Mouse (Mus musculus): ENCODE data around the gene Rad23b.
"Not testable (repeated sequence)": the region's sequence is repeated elsewhere in the genome, so short reads cannot be mapped to it uniquely, and the experiment has no call there.

Gene Rad23b

GRCm38 (mm10) chr4:55355845-55356244 lies 6.0 kb downstream of the Rad23b start:
- no peak for DNase-seq

DNA sequence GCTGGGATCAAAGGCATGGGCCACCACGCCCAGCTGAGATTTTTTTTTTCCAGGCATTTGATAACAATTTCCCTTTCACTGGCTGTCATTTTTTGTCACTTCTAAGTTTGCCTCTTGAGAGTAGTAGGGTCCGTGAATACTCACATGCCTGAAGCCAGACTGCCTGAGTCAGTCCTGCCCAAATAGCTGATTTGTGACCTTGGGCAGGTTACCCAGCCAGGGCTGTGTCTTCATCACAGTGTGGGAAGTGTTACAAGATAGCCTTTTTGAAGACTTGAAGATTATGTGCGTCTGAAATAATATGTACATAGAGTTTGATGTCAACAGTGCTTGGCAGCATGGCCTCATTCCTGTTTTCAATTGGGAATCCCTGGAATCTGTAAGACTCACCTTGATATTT lies 6.9 kb downstream of the Rad23b start:
- no peak for DNase-seq

DNA sequence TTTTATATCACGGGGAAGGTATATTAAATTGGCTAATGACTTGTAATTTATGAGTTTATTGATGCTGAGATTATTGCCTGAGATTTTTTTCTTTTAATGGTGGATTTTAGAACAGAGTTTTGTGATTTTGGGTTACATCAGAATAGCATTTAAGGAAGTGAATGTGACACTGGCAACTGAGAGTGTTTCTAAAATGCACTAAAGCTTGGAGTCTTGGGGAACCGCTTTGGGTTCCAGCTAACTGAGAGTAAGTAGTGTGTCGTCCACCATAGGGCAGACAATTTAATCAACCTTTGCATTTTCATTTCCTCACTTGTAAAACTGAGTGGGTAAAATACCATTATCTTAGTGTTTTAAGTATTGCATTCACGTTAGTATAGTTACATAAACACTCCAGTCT lies 14.0 kb downstream of the Rad23b start:
- no peak for DNase-seq

DNA sequence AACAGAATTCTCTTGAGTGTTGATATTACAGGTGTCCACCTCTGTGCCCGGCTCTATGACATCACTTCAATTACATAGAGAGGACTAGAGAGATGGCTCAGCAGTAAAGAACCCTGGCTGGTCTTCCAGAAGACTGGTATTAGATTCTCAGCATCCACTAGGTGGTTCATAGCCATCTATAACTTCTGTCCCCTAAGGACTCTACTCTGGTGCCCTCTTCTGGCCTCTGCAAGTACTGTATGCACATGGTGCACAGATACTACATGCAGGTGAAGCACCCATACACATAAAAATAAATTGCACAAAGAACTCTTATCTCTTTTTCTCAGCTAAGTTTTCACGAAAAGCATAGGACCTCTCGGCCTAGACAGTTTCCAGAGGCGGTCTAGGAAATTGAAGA lies 14.5 kb downstream of the Rad23b start:
- DNase-seq = no peak

GRCm38 (mm10) chr4:55366014-55366413 lies 16.2 kb downstream of the Rad23b start:
- DNase-seq = no peak

- DNase-seq = no peak
Measured at GRCm38 (mm10) chr4:55370127-55370526, 20.3 kb downstream of the Rad23b start.

GRCm38 (mm10) chr4:55371355-55371754 lies 21.5 kb downstream of the Rad23b start:
- DNase-seq = no peak

GRCm38 (mm10) chr4:55382350-55382749 lies 32.5 kb downstream of the Rad23b start:
- DNase-seq = no peak

GRCm38 (mm10) chr4:55386768-55387167 lies 36.9 kb downstream of the Rad23b start:
- DNase-seq = no peak

DNA sequence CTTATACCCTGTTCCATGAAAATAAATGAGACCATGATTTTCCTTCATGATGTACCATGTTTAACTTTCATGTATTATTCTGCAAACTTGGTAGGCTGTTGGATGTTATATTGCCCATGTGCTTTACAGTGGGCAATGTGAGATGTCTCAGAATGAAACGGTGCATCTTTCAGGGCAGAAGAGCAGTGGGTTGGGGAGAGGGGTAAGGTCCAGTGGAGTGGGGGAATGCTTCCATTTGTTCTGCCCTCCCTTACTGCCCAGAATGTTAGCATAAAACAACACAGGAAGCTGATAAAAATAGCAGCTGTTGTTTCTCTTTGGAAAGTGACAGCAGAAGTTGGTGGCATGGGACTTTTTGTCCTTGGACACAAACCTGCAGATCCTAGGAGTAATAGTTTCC lies 41.6 kb downstream of the Rad23b start:
- DNase-seq = no peak

DNA sequence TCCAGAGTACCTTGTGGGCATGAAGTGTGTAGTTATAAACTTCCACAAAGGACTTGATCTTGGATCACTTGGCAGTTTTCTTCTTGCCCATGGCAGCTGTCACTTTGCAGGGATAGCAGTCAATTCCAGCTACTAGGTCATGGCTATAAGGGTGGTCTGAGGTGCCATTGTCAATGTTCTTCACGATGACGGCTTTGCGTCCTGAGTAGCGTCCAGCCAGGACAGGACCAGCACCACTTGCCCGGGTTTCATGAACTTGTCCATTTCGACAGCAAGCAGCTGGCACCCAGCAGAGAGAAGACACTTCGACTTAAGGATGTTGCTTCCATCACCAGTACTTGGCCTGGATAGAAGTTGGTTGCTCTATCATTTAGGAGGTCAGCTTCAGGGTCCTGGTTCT lies 42.6 kb downstream of the Rad23b start:
- no peak for DNase-seq

DNA sequence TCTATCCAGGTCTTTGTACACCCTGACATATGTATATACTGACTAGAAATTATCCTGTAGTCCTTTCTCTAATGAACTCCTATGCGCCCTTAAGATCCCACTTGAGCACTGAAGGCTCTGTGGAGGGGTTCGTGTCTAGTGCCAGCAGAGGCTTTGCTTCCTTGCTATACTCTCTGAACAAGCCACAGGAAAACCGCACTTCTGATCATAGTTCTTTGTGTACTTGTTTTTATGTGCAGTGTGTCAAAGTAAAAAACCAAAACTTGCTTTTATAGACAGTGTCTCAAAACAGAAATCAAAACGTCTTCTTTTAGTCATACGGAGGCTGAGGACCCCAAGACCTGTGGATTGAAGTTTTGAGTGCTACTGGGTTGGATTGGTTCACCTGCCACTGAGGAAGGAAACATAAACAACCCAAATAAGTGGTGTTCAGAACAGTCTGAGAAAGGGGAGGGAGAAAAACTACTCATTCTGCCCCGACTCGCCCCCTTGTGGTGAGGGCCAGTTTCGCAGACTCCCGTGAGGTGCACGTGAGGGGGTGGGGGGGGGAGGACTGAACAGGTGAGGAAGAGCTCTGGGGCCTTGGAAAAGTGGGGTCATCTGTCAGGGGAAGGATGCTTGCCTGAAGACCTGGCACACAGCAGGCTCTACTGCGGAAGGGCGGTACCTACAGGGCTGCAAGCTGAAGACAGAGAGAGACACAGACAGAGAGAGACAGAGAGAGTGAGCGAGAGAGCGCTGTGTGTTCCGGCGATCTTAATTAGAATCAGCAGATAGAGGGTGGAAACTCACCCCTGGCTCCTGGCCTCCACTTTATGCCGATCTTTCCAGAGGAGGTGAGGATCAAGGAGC lies 48.3 kb downstream of the Rad23b start:
- no peak for DNase-seq

GRCm38 (mm10) chr4:55398901-55399300 lies 49.1 kb downstream of the Rad23b start:
- no peak for DNase-seq

DNA sequence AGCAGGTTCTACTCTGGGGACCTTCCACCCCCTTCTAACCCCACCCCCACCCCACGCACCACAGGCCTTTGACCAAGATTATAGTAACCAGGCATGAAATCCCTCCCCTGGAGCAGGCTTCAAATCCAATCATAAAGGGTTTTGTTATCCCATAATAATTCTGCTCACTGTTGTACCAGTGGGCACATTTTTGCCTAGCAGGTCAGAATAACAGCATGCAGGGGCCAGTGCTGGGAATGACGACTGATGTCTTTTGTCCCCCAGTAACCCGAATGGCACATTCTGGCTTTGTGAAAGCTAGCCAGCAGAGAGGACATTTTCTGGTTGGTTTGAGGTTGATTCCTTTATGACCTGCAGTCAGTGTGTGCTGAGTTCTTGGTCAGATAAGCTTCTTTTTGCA lies 55.5 kb downstream of the Rad23b start:
- no peak for DNase-seq

DNA sequence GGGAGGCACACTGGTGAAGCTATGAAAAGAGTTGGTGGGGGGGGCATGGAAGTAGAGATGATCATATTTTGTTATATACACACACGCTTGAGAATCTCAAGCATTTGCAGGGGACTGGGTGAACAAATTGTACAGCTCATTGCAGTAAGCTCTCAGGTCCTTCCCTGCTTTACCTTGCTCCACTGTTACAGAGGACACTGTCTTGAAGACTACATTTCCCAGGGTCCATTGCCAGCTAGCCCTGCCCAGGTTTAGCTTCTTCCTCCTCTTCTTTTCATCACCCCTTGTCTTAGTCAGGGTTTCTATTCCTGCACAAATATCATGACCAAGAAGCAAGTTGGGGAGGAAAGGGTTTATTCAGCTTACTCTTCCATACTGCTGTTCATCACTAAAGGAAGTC lies 56.7 kb downstream of the Rad23b start:
- DNase-seq = no peak

GRCm38 (mm10) chr4:55408081-55408480 lies 58.2 kb downstream of the Rad23b start:
- no peak for DNase-seq

GRCm38 (mm10) chr4:55409025-55409424 lies 59.2 kb downstream of the Rad23b start:
- DNase-seq = no peak

- not testable (repeated sequence) for DNase-seq
Measured at GRCm38 (mm10) chr4:55409578-55410224, 59.9 kb downstream of the Rad23b start.

- no peak for DNase-seq
Measured at GRCm38 (mm10) chr4:55415864-55416263, 66.0 kb downstream of the Rad23b start.

GRCm38 (mm10) chr4:55426250-55426649 lies 76.4 kb downstream of the Rad23b start:
- no peak for DNase-seq

Data from kidney, adult 11 months (tissue).